Mouse (Mus musculus) kidney, postnatal 14 days (tissue): ENCODE data around the gene Gm42421.

Experiments used
- DNase-seq: peaks from one replicate; pipeline ENCODE4 v3.0.0; 2022; ENCODE audit warnings: mixed read lengths

The Gm42421 gene

DNA sequence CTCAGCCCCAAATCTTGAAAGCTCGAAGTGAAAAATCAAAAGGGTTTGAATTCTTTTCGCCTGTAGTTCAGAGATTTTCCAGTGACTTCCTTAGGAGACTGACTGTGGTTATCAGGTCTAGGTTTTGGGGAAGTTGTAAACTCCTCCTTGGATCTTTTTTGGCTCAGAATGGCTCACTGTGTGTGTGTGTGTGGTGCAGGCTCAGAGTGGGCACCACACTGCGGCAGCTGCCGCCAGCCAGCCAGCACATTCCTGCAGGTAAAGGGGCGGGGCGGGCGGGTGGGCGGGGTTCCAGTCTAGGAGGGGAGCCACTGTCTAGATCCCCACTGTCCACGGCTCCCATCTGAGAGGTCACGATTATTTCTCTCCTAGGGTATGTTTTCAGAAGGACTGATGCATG lies 13.6 kb downstream of the Gm42421 start:
- no peak for DNase-seq

DNA sequence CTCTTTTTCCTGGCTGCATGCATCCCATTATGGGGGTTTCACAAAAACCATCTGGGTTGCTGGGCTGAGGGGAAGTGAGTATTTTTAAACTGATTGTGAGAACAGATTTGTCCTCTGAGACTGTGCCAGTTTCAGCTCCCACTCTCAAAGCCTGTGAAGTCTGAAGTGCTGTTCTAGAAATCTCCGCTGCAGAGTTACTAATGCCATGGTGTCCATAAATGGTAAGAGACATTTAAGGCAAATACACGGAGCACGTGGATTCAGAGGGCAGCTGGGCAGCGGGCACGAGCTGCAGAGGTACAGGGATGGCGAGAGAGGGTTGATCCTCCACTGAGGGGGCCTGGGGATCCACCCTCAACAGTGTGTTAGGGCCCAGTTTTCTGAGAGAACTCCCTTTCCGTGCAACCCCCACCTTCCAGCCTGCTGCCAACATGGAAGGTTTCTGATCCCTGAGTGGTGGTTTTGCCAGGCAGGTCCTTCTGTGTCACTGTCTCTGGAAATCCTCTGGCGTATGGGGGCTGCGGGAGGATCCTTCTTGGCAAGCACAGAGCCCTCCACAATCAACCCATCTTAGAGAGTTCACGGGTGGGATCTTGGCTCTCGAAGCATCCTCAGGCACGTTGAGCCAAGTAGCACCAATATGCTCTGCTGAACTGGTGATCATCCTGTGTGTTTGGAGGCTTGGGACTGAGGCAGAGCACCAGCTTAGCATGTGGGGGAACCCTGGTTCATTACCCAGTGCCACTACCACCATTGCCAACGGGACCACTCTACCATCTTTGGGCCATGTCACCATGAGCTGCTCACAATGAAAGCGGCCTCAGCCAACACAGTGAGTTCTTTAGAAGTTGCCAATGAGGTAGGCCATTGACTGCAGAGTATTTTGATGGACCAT lies 15.5 kb downstream of the Gm42421 start:
- no peak for DNase-seq

- DNase-seq: no peak
These were observed 20.4 kb downstream of the Gm42421 start for GRCm38 (mm10) chr5:143948361-143948760.

DNA sequence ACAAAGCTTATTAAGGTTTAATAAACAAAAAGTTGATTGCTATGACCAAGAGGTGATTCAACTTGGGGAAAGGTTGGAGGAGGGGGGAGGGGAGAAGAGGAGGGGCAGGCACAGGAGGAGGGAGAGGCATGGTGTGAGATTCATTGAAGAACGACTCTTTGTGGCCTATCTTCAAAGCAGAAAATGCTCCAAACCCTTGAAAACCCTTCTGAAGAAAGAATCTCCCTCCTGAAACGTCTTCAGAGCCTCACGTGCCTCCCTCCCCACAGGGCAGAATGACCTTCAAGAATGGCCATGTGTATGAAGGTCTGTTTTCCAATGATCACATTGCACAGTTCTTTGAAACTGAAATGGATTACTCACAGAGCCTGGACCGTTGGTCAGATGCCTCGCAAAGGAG lies 22.0 kb downstream of the Gm42421 start:
- no peak for DNase-seq

GRCm38 (mm10) chr5:143957101-143957500 lies 29.1 kb downstream of the Gm42421 start:
- DNase-seq: no peak

GRCm38 (mm10) chr5:143959551-143959950 lies 31.6 kb downstream of the Gm42421 start:
- no peak for DNase-seq

- no peak for DNase-seq
These were observed 33.2 kb downstream of the Gm42421 start for GRCm38 (mm10) chr5:143961176-143961575.

DNA sequence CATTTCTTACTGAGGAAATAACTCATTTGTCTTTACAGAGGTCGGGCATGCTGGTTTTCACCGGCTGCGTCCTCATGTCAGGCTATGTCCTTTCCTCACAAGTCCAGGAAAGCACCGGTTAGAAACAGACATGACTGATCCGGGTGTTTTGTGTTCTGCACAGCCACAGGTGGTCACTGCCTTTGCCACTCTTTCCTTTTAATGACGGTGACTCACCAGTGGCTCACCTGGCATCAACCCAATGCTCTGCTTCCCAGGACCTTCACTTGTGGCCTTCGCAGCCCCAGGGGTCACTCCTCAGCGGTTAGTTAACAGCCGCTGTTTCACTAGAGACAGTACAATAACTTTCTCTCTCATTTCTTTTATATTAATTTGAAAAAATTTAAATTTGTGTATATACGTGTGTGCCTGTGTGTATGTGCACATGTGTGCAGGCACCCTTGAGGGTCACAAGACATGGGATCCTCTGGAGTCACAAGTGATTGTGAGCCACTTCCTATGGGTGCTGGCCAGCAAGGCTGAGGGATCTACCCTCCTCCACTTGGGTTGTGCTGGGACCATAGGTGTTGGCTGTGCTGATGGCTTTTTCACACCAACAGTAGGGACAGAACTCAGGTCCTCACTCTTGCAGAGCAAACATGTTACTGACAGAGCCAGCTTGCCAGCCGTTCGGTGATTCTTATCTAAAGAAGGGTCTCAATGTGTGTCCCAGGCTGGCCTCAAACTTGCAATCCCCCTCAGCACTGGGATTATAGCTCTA lies 37.8 kb downstream of the Gm42421 start:
- DNase-seq: peak; percentile 21

- DNase-seq: no peak
These were observed 38.7 kb downstream of the Gm42421 start for GRCm38 (mm10) chr5:143966671-143967070.

GRCm38 (mm10) chr5:143972628-143973027 lies 44.7 kb downstream of the Gm42421 start:
- no peak for DNase-seq

- peak; percentile 65 for DNase-seq
These were observed 47.1 kb downstream of the Gm42421 start for GRCm38 (mm10) chr5:143974931-143975630.

GRCm38 (mm10) chr5:143975631-143975933 lies 47.6 kb downstream of the Gm42421 start:
- no peak for DNase-seq

GRCm38 (mm10) chr5:143976232-143976631 lies 48.3 kb downstream of the Gm42421 start:
- no peak for DNase-seq

DNA sequence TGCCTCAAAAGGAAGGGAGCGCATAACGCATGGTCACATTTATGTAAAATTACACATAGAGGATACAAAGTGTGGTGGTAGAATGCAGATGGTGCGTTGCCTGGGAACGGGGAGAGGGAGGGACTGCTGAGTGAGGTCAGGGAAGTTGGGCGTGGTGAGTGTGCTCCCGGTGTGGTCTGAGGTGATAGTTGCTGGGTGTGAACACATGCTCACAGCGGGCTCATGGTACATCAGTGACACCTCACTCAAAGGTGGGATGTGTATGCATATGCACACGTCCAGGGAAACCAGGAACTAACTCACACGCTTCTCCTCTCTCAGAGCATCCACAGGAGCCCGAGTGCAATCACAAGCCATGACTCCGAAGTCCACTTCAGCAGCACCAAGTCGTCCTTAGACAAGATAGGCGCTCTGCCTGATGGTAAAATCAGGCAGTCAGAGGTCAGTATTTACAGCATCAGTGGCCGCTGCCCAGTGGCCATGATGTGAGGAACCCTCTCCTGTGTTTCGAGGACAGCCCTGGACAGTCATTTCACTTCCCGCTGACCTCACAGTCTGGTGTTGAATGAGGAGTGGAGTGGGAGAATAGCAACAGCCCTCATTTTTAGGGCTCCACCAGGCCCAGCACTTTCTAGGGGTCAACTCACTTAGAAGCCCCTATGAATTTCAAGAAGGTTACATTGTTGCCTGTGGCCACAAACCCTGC lies 48.9 kb downstream of the Gm42421 start:
- DNase-seq: no peak

GRCm38 (mm10) chr5:143980858-143981257 lies 52.9 kb downstream of the Gm42421 start:
- peak; percentile 47 for DNase-seq

DNA sequence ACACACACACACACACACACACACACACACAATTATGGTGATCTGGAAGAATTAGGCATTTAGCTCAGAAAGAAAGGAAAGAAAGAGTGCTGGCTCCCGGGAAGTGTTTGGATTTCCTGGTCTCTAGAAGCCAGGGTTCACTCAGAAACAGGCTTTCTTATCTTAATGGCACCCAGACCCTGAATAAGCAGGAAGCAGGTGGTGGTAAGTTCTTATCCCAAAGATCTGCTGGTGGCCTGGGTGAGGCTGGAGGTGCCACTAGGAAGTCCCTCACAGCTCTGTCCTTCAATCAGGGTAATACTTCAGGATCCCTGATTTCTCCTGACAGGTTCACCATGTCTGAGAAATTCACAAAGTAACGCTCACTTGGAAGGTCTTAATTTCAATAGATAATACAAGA lies 54.4 kb downstream of the Gm42421 start:
- no peak for DNase-seq

DNA sequence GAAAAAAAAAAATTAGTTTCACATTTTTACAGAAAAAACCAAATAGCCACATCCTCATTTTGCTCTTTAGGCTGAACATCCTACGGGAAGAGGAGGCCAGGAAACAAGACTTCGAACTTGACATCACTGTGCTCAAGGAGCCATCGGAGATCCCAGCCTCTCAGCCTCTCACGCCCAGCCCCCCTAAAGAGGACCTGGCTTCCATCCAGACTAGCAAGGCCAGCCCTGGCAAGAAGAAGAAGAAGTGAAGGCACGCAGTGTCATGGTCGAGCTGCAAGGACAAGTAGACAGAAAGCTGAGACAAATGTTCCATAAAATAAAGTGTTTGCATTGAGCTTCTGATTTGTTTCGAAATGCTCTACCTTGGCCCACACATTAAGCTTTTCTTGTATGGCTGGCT lies 57.4 kb downstream of the Gm42421 start:
- DNase-seq: no peak
